Comparison of ENCODE assay signal across 23 mouse cellular contexts in genomic region chr4:101457176-101457575, GRCm38 (mm10). TPM values are rescaled to one million over a fixed set of nuclear protein-coding genes. Genes with fewer than 3 reads are reported as not detected.
A peak's percentile ranks its signal among the peaks of the same experiment; 100 is the strongest.
DNase-seq lines count a peak whose midpoint lies in the region; ATAC-seq and TF ChIP-seq lines count a peak whose summit lies in the region.
"Had no signal": no experiment of that assay in that cellular context is flagged by ENCODE, and none has a peak within 500 bp of the region (broad histone marks: within the 10 kb centered on the region; RNA-seq: fewer than 3 reads in every experiment).

No protein-coding gene starts in this region.

- H3K27ac ChIP-seq in layer of hippocampus, adult 2 months = peak overlapping the region; percentile 8; the same call in 1 of the 2 replicates
- H3K27ac ChIP-seq in ES-E14 (ENCODE audit: insufficient read depth, low read depth, low read length, poor library complexity, severe bottlenecking) = no peak overlapping the region
- H3K27ac ChIP-seq: embryonic facial prominence, embryonic 13.5 days; embryonic facial prominence, embryonic 15.5 days; forebrain, embryonic 10.5 days; forebrain, embryonic 12.5 days; gastrocnemius, adult 2 months had no signal

- H3K4me1 ChIP-seq in ES-E14 (ENCODE audit: control insufficient read depth in 2 of 2, insufficient read depth in 2 of 2, low read length in 2 of 2, poor library complexity in 1 of 2) = peaks cover 2 to 5% of the 10 kb centered on the region in 2 experiments; a peak in 1 of 4 replicates
- H3K4me1 ChIP-seq: embryonic facial prominence, embryonic 15.5 days; forebrain, embryonic 10.5 days; forebrain, embryonic 12.5 days had no signal

- in situ Hi-C loops in ES-E14 (cut with MboI; ENCODE audit: low sequenced_read_pairs in 2 of 2, unreplicated experiment in 2 of 2) = no loop called here

- intact Hi-C loops in left cerebral cortex, postnatal 4 days (cut with DNase I) = no loop called here

- H3K9ac ChIP-seq in ES-E14 (ENCODE audit: insufficient read depth, low read depth, low read length, poor library complexity, severe bottlenecking) = peak overlapping the region; percentile 39; the same call in 1 of the 2 replicates
- H3K9ac ChIP-seq: embryonic facial prominence, embryonic 13.5 days; embryonic facial prominence, embryonic 15.5 days; forebrain, embryonic 12.5 days had no signal

- peaks cover 5% of the 10 kb centered on the region; the same call in 1 of the 2 replicates for H3K36me3 ChIP-seq in ES-E14 (ENCODE audit: control insufficient read depth, insufficient read depth, low read length, poor library complexity, severe bottlenecking)
- H3K36me3 ChIP-seq: embryonic facial prominence, embryonic 13.5 days; embryonic facial prominence, embryonic 15.5 days; forebrain, embryonic 12.5 days had no signal

- no peaks in the 10 kb centered on the region for H3K9me3 ChIP-seq in ES-E14 (ENCODE audit: control insufficient read depth, insufficient read depth, low read depth, low read length)
- H3K9me3 ChIP-seq: embryonic facial prominence, embryonic 13.5 days; embryonic facial prominence, embryonic 15.5 days; forebrain, embryonic 10.5 days; forebrain, embryonic 12.5 days had no signal

- DNase-seq in cerebellum, adult 18-20 months = peak; percentile 50 to 52
- DNase-seq in cerebellum, adult 9-10 months = peak; percentile 66
- DNase-seq in cerebellum, postnatal 10 days = no peak
- no peak for DNase-seq in layer of hippocampus, adult 2 months (ENCODE audit: low spot score in 2 of 2)
- no peak for DNase-seq in layer of hippocampus, adult 8-10 months (ENCODE audit: low spot score in 2 of 2)
- DNase-seq in ES-E14 (ENCODE audit: low read depth, low spot score) = no peak
- no peak for DNase-seq in left cerebral cortex, postnatal 4 days
- DNase-seq: adrenal gland, adult 2 months; adrenal gland, postnatal 10 days; adrenal gland, postnatal 25 days; B cell, adult 2 months; embryo, embryonic 11 days; gastrocnemius, adult 2 months had no signal

- ATAC-seq in cerebellum, adult (ENCODE audit: insufficient number of reproducible peaks, low FRiP score, low TSS enrichment) = no peak
- ATAC-seq: CD4-positive, CD25-positive, alpha-beta regulatory T cell, adult 4 months; forebrain, embryonic 14.5 days; forebrain, embryonic 16.5 days had no signal

- TF ChIP-seq CTCF in layer of hippocampus, adult 2 months (conservative IDR thresholded peaks at IDR 0.05) = no peak

- no peak overlapping the region for H3K4me3 ChIP-seq in layer of hippocampus, adult 2 months
- no peak overlapping the region for H3K4me3 ChIP-seq in ES-E14 (ENCODE audit: insufficient read depth in 1 of 2, low read depth in 1 of 2, low read length in 2 of 2, poor library complexity in 1 of 2, severe bottlenecking in 1 of 2)
- H3K4me3 ChIP-seq: embryonic facial prominence, embryonic 13.5 days; embryonic facial prominence, embryonic 15.5 days; erythroblast, embryonic 14.5 days; forebrain, embryonic 10.5 days; forebrain, embryonic 12.5 days; gastrocnemius, adult 2 months had no signal

TF ChIP-seq in ES-E14, 5 proteins besides CTCF, POLR2A, EP300 and RAD21:
- TF ChIP-seq ZNF384 (IDR thresholded peaks at IDR 0.05; ENCODE audit: low read depth, low read length) (no peak), CHD2 (IDR thresholded peaks at IDR 0.05; ENCODE audit: low read depth, low read length) (no peak), ZC3H11A (IDR thresholded peaks at IDR 0.05; ENCODE audit: borderline replicate concordance, low read depth, low read length) (no peak), HCFC1 (IDR thresholded peaks at IDR 0.05; ENCODE audit: borderline replicate concordance, insufficient read depth, low read length) (no peak), MAFK (IDR thresholded peaks at IDR 0.05; ENCODE audit: insufficient read depth, low read depth, low read length) (no peak)

RNA-seq across cellular contexts. Expression of gene Ak4, which starts 38.1 kb away (rescaled TPM):
- total RNA-seq in layer of hippocampus, adult 2 months (2021) = 10 to 100 TPM; 63.0 to 63.2 TPM
- total RNA-seq in layer of hippocampus, adult 8-10 months (2022) = 10 to 100 TPM; 49.4 to 89.0 (median 61.8) TPM
- 46.6 and 48.1 TPM in 2 replicates for total RNA-seq in ES-E14 (2012; rRNA removed)
- total RNA-seq in left cerebral cortex, postnatal 4 days (2021) = 10 to 100 TPM; 10.2 to 11.8 TPM

RNA-seq across cellular contexts. Expression of gene Dnajc6, which starts 39.3 kb away (rescaled TPM):
- 100 to 1,000 TPM; 291 to 316 TPM for total RNA-seq in layer of hippocampus, adult 2 months (2021)
- total RNA-seq in layer of hippocampus, adult 8-10 months (2022) = 100 to 1,000 TPM; 267 to 340 (median 308) TPM
- 7.2 and 10.1 TPM in 2 replicates for total RNA-seq in ES-E14 (2012; rRNA removed)
- 100 to 1,000 TPM; 176 to 180 TPM for total RNA-seq in left cerebral cortex, postnatal 4 days (2021)
- total RNA-seq: CH12.LX had no signal

Comparison
In these comparisons a context has a peak if more than half of its experiments do, and no peak if none do; other contexts are left out.
1. DNase-seq: peak in cerebellum, adult 18-20 months (2 of 2) and cerebellum, adult 9-10 months (single experiment); none in cerebellum, postnatal 10 days (0 of 2), layer of hippocampus, adult 2 months (0 of 2), layer of hippocampus, adult 8-10 months (0 of 2), ES-E14 (single experiment) and left cerebral cortex, postnatal 4 days (single experiment).
2. RNA of gene Dnajc6, which starts 39.3 kb away (total RNA-seq): 267 to 340 TPM in layer of hippocampus, adult 8-10 months, 291 to 316 TPM in layer of hippocampus, adult 2 months and 176 to 180 TPM in left cerebral cortex, postnatal 4 days; 7.2 to 10.1 TPM in ES-E14; every median in the first group is over 10 times any median in the second.